Mouse (Mus musculus): ENCODE measurements around the gene Zfp867.

DNA sequence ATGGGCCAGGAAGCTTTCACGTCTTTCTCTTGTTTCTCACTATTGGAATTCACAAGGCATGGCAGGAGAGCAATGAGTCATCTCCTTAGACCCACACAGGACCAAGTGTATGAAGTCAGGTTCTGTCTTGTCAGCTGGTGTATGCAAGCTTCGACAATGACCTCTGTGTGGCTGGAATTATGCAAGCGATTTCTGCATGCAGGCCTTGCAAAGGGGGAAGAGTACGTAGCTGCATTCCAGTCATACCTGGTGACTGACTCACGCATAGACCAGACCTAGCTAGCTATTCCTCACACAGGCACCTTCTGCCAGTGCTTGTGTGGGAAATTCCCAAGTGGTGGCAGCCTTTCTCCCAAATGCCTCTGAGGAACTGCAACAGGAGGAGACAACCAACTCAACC lies 13.3 kb downstream of the Zfp867 start:
- TF ChIP-seq CTCF (IDR thresholded peaks at IDR 0.05; ENCODE audit: extremely low read depth, insufficient read depth, insufficient read length, insufficient replicate concordance) (no peak), POLR2A (IDR thresholded peaks at IDR 0.05; ENCODE audit: low read depth, low read length) (no peak)

Data from spleen, adult 2 months (tissue).